Mouse (Mus musculus) mouse embryonic stem cell (cell line): ENCODE measurements around the gene Tsen54.

ENCODE experiments used
- in situ Hi-C, 2 experiments: fragments of 300-500 bp; cut with MboI; formaldehyde crosslinking; loops; 1 replicate in 1 of 2; 3 replicates in 1 of 2; pipeline ENCODE4 v1.14.3; 2019 to 2020; ENCODE audit warnings: low sequenced_read_pairs in 2 of 2, low pct_unique_long_range_greater_than_20kb in 1 of 2, mixed read lengths in 1 of 2; ENCODE audit not compliant: unreplicated experiment in 1 of 2

The Tsen54 gene

GRCm38 (mm10) chr11:115796898-115797297 lies 17.6 kb upstream of the Tsen54 start:
- in situ Hi-C loops, result no loop called here

GRCm38 (mm10) chr11:115797665-115798064 lies 16.9 kb upstream of the Tsen54 start:
- in situ Hi-C loops, result no loop called here

GRCm38 (mm10) chr11:115800981-115801380 lies 13.5 kb upstream of the Tsen54 start:
- in situ Hi-C loops, result no loop called here

- in situ Hi-C loops, result no loop called here
These were observed 11.3 kb upstream of the Tsen54 start for GRCm38 (mm10) chr11:115803072-115803709.

- in situ Hi-C loops, result no loop called here
These were observed 9.5 kb upstream of the Tsen54 start for GRCm38 (mm10) chr11:115805005-115805404.

- in situ Hi-C loops, result no loop called here
These were observed 8.4 kb upstream of the Tsen54 start for GRCm38 (mm10) chr11:115806154-115806553.

- in situ Hi-C loops, result no loop called here
These were observed 7.2 kb upstream of the Tsen54 start for GRCm38 (mm10) chr11:115807306-115807705.

GRCm38 (mm10) chr11:115807971-115808370 lies 6.6 kb upstream of the Tsen54 start:
- in situ Hi-C loops, result no loop called here

- in situ Hi-C loops, result no loop called here
These were observed 5.7 kb upstream of the Tsen54 start for GRCm38 (mm10) chr11:115808696-115809310.

- in situ Hi-C loops, result no loop called here
These were observed 5.2 kb upstream of the Tsen54 start for GRCm38 (mm10) chr11:115809311-115809781.

GRCm38 (mm10) chr11:115810377-115810776 lies 4.1 kb upstream of the Tsen54 start:
- in situ Hi-C loops, result loop anchor here in 1 of 2 experiments (5.0 kb wide), 1 partner anchor 188 kb away; no protein-coding TSS in a partner anchor

GRCm38 (mm10) chr11:115811381-115812093 lies 3.0 kb upstream of the Tsen54 start:
- in situ Hi-C loops, result loop anchor here in 1 of 2 experiments (5.0 kb wide), 1 partner anchor 189 kb away; no protein-coding TSS in a partner anchor

- in situ Hi-C loops, result loop anchor here in 1 of 2 experiments (5.0 kb wide), 1 partner anchor 190 kb away; no protein-coding TSS in a partner anchor
These were observed 2.4 kb upstream of the Tsen54 start for GRCm38 (mm10) chr11:115812095-115812494.

GRCm38 (mm10) chr11:115812533-115813420 lies 1.7 kb upstream of the Tsen54 start:
- in situ Hi-C loops, result loop anchor here in 1 of 2 experiments (5.0 kb wide), 1 partner anchor 190 kb away; no protein-coding TSS in a partner anchor

- in situ Hi-C loops, result loop anchor here in 1 of 2 experiments (5.0 kb wide), 1 partner anchor 191 kb away; no protein-coding TSS in a partner anchor
These were observed 822 bp upstream of the Tsen54 start, which contains the start of gene Caskin2 for GRCm38 (mm10) chr11:115813507-115814296. Gene Caskin2, minus strand, starts transcription at chr11:115813639.

GRCm38 (mm10) chr11:115817331-115817730 lies 2.8 kb downstream of the Tsen54 start:
- in situ Hi-C loops, result no loop called here

- in situ Hi-C loops, result loop anchor here in 1 of 2 experiments (5.0 kb wide), 1 partner anchor 37 kb away; the partner anchor contains the start of gene Myo15b
These were observed 5.5 kb downstream of the Tsen54 start for GRCm38 (mm10) chr11:115819915-115820623.
